Mouse (Mus musculus): Measurements from ENCODE around the gene Nelfb.
A peak's percentile ranks its signal among the peaks of the same experiment; 100 is the strongest.

Nelfb gene

DNA sequence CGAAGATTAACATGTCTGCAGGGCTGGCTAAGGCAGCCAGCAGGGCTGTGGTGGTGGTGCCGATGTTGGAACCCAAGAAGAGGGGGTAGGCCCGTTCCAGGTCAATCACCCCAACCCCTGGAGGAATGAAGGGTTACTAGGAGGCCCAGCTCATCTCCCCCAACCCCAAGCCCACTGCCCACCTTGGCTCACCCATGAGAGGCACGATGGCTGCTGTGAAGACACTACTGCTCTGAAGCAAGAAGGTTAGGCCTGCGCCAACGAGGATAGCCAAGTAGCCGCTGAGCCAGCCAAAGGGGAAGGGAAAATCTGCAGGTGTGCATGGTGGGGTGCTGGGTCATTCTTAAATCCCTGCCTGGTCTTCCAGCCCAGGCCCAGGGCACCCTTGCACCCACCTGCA is 19.3 kb upstream of the Nelfb start:
- no peak for DNase-seq (ENCODE audit: low read depth, low spot score)

DNA sequence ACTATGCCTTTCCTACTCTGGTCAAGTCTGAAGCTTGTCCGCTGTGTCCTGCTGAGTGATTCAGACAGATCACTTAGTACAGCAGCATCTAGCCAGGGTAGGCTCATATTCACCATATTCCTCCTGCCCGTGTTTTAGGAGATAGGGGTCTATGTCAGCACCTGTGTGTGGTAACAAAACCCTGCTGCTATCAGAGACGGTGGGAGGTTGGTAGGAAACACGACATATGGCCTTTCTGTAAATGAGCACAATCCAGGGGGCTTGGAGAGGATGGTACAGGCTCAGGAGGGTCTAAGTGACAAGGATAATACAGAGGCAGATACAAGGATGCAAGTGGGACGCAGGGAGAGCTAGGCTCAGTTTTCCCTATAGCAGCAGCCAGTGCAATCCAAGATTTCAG is 18.3 kb upstream of the Nelfb start:
- no peak for DNase-seq (ENCODE audit: low read depth, low spot score)

DNA sequence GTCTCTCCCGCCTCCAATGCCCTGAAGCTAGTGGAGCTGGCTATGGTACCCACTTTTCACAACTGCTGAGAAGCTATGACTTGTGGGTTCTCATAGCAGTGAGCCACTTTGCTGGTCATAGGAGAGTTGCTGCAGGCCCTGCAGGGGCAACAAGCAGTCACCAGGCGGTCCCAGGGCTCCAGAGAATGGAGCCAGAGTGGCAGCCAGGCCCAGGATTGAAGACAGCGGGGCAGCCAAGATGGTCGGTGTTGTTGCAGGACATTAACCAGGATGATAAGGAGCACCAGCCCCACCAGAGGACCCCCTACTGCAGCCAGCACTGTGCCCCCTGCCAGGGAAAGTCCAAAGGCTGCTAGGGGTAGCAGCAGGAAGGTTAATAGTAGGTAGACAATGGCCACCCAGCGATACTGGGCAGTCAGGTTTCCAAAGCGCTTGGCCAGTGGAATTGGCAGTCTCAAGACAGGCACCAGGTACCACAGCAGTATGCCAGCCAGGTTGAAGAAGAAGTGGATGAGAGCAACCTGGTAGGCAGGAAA is 17.8 kb upstream of the Nelfb start:
- no peak for DNase-seq (ENCODE audit: low read depth, low spot score)

DNA sequence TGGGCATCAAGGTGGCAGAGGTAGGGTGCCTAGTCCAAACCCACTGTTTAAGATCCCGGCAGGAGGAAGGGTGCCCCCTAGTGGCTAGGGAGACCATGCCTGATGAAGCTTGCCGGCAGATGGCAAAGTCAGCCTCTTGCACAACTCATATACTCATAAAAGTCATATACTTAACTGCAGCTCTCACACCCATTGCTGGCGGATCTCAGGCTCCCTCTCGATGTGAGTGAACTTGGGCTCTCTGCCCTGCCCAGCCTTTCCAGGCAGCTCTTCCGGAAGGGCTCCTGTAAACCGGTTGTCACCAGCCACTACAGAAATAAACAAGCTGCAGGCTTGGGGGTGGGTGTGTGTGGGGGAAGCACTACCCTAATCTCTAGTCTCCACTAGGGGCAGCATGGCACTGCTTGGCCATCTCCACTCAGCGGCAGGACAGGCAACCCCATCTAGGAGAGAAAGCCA is 17.2 kb upstream of the Nelfb start:
- DNase-seq (ENCODE audit: low read depth, low spot score) = peak; percentile 81

GRCm38 (mm10) chr2:25227406-25227805 is 16.1 kb upstream of the Nelfb start:
- no peak for DNase-seq (ENCODE audit: low read depth, low spot score)

GRCm38 (mm10) chr2:25226864-25227263 is 15.6 kb upstream of the Nelfb start:
- no peak for DNase-seq (ENCODE audit: low read depth, low spot score)

GRCm38 (mm10) chr2:25225811-25226379 is 14.6 kb upstream of the Nelfb start:
- no peak for DNase-seq (ENCODE audit: low read depth, low spot score)

DNA sequence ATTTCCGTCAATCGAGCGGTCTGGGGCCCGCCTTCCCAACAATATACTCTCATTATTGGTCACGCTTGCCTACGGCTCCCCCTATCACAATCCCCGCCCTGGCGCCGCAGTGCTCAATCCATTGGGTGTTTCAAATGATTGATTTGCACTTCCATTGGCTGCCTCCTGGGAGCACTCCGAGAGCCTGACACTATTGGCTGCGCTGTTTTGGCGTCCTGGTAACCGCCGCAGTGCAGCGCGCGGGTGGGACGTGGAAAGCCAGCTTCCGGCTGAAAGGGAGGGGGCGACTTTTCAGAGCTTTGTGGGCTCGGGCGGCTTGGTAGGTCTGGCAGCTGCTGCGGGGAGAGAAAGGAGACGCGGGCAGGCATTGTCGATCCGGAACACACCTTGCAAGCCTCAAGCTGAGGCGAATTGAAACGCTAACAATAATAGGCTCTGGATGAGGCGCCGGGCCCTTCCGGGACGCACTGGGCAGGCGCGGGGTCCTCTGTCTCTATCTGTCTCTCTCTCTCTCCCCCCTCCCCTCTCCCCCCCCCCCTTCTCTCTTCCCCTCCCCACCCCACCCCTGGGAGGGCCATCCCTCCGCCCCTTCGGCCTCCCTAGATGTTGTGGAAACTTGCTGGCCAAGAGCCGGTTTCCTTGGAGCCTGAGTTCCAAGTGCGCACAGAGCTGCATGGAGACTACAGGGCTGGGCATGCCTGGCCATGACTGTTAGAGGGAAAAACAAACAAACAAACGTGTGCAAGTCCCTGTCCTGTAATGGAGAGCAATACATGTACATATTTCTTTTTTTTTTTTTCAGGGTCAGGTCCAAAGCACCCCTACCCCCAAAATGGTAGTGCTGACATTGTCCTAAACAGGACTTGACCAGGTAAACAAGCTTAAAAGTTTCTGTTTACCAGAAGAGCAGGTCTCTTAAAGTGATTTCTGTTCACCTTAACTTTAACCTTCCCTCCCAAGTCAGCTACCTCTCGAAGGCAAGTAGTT is 13.8 kb upstream of the Nelfb start:
- peak; percentile 99 for DNase-seq (ENCODE audit: low read depth, low spot score)

GRCm38 (mm10) chr2:25224492-25224765 is 13.1 kb upstream of the Nelfb start, which contains the start of gene Tubb4b:
Tubb4b (minus strand) TSS chr2:25224702.
- DNase-seq (ENCODE audit: low read depth, low spot score) = no peak

DNA sequence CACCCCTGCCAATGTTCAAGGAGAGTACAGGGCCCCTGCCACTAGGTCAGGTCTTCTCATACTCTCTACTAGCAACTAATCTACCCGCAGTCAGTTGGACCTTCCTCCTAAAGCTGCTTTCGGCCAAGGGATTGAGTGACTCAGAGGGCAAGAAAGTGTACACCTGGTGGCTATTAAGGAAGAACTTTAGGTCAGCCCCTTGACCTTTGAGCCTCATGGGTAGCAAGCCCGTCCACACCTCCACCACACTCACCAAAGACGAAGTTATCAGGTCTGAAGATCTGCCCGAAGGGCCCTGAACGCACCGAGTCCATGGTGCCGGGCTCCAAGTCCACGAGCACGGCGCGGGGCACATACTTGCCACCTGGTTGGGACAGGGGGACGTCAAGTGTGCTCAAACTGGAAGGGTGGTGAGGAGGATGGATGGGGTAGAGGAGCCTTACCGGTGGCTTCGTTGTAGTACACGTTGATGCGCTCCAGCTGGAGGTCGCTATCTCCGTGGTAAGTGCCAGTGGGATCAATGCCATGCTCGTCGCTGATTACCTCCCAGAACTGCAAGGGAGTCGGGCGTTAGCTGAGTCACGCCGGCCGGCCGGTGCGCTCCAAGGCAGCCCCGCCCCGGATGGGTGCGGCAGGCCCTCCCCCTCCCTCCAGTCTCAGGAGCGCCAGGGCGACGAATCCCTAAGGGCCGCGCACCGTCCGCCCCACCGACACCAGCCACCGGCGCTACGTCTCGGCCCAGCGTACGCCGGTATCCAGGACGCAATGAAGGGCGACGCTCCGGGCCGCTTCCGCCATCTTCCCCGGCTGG is 12.6 kb upstream of the Nelfb start:
- DNase-seq (ENCODE audit: low read depth, low spot score) = peak; percentile 40

DNA sequence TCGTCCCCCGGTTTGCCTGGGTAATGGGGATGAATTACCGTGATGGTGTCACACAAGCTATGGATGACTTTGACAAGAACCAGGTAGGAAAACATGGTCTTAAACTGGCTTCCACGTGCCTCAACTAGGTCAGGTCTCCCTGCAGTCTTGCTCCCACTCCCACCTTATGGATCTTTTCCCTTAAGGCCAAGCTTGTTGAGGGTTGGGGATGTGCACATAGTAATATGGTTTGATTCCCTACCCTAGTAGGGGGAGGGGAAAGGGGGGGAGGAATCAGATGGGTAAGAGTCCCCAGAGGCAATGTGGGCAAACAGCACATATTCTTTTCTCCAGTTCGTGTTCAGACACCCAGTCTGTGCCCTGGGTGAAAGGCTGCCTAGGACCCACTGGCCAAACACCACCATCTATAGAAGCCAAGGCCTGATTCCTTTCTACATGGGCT is 10.1 kb upstream of the Nelfb start:
- no peak for DNase-seq (ENCODE audit: low read depth, low spot score)

DNA sequence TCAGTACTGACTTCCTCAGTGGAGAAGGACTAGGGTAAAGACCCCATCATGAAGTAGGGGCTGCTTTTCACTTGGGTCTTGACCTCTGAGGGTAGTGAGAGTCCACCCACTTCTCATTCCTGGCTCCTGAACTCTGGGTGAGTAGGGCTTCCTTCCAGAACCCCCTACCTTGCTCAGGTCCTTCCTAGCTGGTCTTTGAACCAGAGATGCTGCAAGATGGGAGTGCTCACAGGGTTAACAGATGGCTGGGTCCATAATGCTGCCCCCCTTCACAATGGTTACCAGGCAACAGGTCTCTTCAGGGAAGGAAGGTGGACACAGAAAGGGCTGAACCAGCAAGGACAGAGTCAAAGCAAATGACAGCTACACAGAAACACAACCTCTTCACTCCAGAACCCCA is 7.2 kb upstream of the Nelfb start, which contains the start of gene Fam166a:
Gene Fam166a (plus strand): TSS at position 301 of the 400 bp plus-strand sequence.
- no peak for DNase-seq (ENCODE audit: low read depth, low spot score)

- DNase-seq (ENCODE audit: low read depth, low spot score) = no peak
Measured at GRCm38 (mm10) chr2:25217666-25218065, 6.4 kb upstream of the Nelfb start.

DNA sequence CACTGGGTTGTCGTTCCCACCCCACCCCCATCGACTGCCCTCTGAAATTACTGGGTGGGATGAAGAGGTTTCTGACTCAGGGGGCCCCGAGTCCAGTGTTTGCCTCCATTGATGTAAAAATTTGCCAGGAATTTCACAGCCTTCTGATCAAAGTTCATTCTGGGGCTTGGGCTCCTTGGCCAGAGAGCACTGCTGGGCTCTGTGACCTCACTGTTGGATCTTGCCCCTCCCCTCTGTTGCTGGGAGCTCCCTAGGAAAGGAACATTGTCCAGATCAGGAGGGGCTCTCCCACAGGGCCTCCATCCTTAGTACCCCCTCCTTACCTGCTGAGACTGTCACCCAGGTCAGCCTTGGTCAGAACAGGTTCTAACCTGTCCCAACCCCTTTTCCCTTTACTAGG is 3.2 kb upstream of the Nelfb start, which contains the start of gene Stpg3:
Gene Stpg3 (minus strand): TSS at position 194 of the 400 bp plus-strand sequence.
- DNase-seq (ENCODE audit: low read depth, low spot score) = no peak

DNA sequence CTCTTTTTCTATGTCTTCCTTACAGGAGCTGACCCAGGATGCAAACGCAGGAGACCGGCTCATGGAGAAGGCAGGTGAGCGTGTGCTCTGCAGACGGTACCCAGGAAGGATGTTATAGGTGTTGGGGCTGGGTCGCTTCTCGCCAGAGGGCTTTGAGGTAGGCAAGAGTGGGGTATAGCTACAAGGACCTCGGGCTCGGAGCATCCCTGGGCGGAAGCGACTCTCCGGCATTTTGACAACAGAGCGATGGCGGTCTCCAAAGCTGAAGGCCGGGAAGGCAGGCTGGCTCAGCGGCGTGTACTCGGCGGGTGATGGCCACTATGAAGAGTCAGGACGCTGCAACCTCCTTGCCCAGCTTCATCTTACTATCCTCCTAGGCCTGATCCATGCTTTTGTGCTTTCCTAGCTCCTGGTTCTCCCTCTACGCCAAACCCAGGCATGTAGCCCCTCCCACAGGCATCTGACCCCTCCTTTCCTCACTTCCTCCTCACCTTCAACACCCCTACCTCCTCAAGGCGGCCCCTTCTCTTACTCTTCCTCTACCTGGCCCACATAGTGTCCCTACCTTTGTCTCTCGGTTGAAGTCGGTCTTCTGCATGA is 2.1 kb upstream of the Nelfb start:
- no peak for DNase-seq (ENCODE audit: low read depth, low spot score)

DNA sequence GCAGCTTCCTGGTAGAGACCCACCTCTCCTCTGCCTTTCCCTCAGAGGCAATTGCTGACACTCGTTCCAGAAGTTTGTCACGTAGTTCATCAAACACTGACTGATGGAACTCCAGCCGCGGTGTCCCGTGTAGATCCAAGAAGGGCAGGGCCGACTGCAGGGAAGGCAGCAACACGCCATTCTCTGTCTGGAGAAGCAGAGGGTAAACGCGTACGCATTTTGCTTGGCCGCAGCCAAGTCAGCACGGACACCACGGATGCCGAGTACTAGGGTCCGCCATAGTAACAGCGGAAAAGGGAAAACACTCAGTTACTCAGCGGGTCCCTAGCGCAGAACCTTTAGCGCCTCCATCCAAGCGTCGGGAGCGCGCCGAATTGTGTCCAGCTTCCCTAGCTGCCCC is 603 bp downstream of the Nelfb start:
- no peak for DNase-seq (ENCODE audit: low read depth, low spot score)

DNA sequence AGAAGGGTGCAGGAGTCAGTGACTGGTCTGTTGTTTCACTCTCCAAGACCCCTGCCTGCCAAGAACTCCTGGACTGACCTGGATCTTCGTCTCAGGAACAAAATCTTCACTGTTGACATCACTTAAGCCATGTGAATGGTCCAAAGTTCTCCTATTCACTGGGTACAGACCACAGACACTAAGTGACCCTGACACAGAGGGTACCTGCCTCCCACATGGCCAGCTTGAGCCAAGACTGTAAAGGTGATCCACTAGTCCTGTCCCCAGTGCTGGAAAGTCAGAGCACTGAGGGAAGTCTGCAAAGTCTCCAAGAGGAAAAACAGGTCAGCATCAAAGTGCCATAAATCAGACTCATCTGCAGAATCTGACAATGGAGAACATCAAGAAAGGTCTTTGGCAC is 3.7 kb downstream of the Nelfb start:
- DNase-seq (ENCODE audit: low read depth, low spot score) = no peak

GRCm38 (mm10) chr2:25203631-25204214 is 7.6 kb downstream of the Nelfb start:
- no peak for DNase-seq (ENCODE audit: low read depth, low spot score)

DNA sequence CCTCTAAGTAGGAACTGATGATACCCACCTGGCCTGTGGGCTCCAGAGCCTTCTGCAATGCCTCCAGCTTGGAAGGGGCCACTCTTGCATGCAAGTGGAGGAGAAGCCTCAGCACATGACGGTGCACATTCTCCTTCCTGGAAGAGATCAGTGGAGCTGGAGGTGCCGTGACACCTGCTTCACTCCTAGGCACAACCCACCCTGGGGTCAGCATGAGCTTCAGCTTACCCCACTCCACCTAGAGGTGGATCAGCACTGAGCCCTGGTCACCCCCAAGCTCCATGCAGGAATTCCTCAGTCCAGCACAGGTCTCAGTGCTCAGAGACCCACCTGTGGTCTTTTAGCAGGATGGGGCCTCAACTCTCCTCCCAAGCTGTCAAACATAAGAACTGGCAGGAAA is 10.7 kb downstream of the Nelfb start:
- no peak for DNase-seq (ENCODE audit: low read depth, low spot score)

GRCm38 (mm10) chr2:25197946-25198345 is 13.3 kb downstream of the Nelfb start:
- DNase-seq (ENCODE audit: low read depth, low spot score) = no peak

- no peak for DNase-seq (ENCODE audit: low read depth, low spot score)
Measured at GRCm38 (mm10) chr2:25197191-25197590, 14.1 kb downstream of the Nelfb start.

Data from telencephalon, adult 2 months (tissue).